Mouse (Mus musculus) heart, embryonic 16.5 days (tissue): ENCODE data around the gene Mpeg1. TPM values are rescaled to one million over a fixed set of nuclear protein-coding genes. Genes with fewer than 3 reads are reported as not detected.

Experiments used
- ATAC-seq: fragments of 200-750 bp; cut with Nextera tagmentation; replicated peaks from 2 replicates; pipeline ENCODE4 v1.8.0; 2017; ENCODE audit warnings: moderate number of reproducible peaks; ENCODE audit not compliant: insufficient read depth, low FRiP score; ENCODE audit errors: extremely low read depth
- H3K27ac ChIP-seq: fragments of 300-500 bp; sonication (generic); 2 replicates; pipeline ENCODE4 v1.5.1; 2014; ENCODE audit warnings: mild to moderate bottlenecking, low read length, control low read depth, moderate library complexity
- H3K27me3 ChIP-seq: fragments of 300-500 bp; sonication (generic); 2 replicates; pipeline ENCODE4 v1.6.1; 2014; ENCODE audit warnings: low read length, mixed read lengths; ENCODE audit not compliant: control insufficient read depth, insufficient read depth
- H3K36me3 ChIP-seq: fragments of 300-500 bp; sonication (generic); 2 replicates; pipeline ENCODE4 v1.6.1; 2014; ENCODE audit not compliant: control insufficient read depth, insufficient read depth
- H3K4me1 ChIP-seq: fragments of 300-500 bp; sonication (generic); 2 replicates; pipeline ENCODE4 v1.6.1; 2014; ENCODE audit warnings: low read length, mixed read lengths; ENCODE audit not compliant: control insufficient read depth, insufficient read depth
- H3K4me2 ChIP-seq: fragments of 300-500 bp; sonication (generic); 2 replicates; pipeline ENCODE4 v1.6.1; 2014; ENCODE audit warnings: low read depth, mild to moderate bottlenecking, control low read depth, low read length
- H3K4me3 ChIP-seq: fragments of 300-500 bp; sonication (generic); 2 replicates; pipeline ENCODE4 v1.5.1; 2014; ENCODE audit warnings: mild to moderate bottlenecking, control low read depth, low read length
- H3K9ac ChIP-seq: fragments of 300-500 bp; sonication (generic); 2 replicates; pipeline ENCODE4 v1.6.1; 2014; ENCODE audit warnings: low read length, control low read depth
- H3K9me3 ChIP-seq: fragments of 300-500 bp; sonication (generic); replicated peaks from 2 replicates; pipeline ENCODE4 v1.6.1; 2016; ENCODE audit warnings: low read length; ENCODE audit not compliant: control insufficient read depth
- WGBS: fragments of 180-500 bp; shearing (Covaris S2); extraction: QIAGEN DNeasy Blood & Tissue Kit; methylation state at CpG from one replicate; pipeline ENCODE4 v1.1.7; 2014; 5-methylcytosine and 5-hydroxymethylcytosine counted together
- polyA plus RNA-seq: library from polyadenylated mRNA; unstranded; fragments of >200 nt; fragmentation: Nextera tagmentation; extraction: Ambion mirVana; gene quantifications from 2 replicates; pipeline ENCODE4 v1.2.1, GENCODE M21; 2015

Mpeg1 gene
- polyA plus RNA-seq, 1 experiment from 2014 or later = 0.41 TPM

DNA sequence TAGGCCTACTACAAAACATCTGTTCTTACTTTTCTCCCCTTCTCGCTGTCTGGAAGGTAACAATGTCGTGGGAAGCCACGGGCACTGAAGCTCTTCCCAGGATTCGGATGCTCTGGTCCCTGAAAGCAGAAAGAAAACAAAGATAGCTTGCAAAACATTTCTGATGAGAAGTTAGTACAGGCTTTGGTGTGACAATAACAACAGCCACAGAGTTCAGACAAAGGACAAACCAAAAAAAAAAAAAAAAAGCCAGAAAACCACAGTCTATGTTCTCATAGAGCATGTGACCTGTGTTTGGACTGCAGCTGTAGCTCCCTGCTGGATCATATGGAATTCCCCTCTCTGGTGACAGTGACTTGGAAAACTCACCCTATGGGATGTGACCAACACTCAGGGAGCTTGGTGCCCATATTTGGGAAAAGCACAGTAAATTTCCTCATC is 12.6 kb downstream of the Mpeg1 start:
- 69% methylated on average over 4 of the region's 4 CpGs for WGBS
- Histone ChIP-seq H3K9me3 (no peaks in the 10 kb centered on the region), H3K4me1 (peaks cover 26% of the 10 kb centered on the region), H3K4me3 (no peak overlapping the region), H3K27me3 (no peaks in the 10 kb centered on the region), H3K4me2 (no peak overlapping the region), H3K36me3 (no peaks in the 10 kb centered on the region), H3K27ac (peak overlapping the region; percentile 39; the same call in 1 of the 2 replicates), H3K9ac (no peak overlapping the region)
- no peak for ATAC-seq

DNA sequence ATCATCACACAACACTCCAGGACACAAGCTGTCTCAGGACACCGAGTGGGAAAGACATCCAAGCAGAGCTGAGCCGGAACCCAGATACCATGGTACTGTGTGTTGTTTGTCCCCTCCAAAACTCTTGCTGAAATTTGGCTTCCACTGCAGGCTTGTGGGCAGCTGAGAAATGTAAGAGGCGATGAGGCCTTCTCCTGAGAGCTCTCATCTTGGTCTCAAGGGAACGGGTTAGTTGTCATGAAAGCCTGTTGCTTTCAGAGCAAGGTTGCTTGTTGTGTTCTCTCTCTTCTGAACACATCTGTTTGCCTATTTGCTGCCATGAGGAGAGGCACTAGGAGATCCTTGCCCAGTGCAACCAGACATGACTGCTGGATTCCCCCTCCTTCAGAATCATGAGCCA is 13.4 kb downstream of the Mpeg1 start:
- WGBS = 81% methylated on average over 4 of the region's 4 CpGs
- Histone ChIP-seq H3K36me3 (no peaks in the 10 kb centered on the region), H3K27ac (no peak overlapping the region), H3K9me3 (no peaks in the 10 kb centered on the region), H3K4me1 (peaks cover 26% of the 10 kb centered on the region), H3K4me2 (no peak overlapping the region), H3K4me3 (no peak overlapping the region), H3K27me3 (no peaks in the 10 kb centered on the region), H3K9ac (no peak overlapping the region)
- no peak for ATAC-seq

DNA sequence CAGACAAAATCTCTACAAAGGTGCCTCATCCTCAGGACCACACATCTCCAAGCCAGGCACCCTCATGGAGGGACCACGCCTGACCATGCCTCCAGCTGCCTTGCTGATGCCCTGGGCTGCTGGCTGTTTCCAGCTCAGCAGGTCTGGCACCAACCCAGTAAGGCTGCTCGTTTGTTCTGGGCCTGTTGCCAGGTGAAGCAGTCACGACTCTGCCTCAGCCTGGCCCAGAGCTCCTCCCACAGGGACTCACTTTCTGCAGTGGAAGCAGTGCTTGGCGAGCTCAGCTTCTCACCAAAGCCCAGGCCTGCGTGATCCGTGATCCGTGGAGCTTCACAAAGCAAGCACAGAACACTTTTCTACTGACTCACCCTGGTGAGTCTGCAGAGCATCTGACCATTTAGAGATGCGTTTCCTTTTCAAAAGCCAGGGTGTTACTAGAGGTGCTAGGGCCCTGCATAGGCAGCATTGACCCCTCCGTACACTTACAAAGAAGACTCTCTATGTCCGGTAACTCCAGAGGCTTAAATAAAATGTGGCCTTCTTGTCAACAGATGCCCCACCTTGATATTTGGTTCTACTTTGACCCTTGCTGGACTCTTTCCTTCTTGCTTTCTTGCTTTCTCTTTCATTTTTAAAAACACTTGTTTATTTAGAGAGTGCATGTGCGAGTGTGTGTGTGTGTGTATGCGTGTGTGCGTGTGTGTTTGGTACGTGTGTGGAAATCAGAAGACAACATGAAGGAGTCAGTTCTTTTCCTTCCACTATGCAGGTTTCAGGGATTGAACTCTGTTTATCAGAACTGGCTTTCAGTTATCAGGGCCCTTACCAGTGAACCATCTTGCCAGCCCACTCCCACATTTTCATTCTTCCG is 15.0 kb downstream of the Mpeg1 start:
- 46% methylated on average over 15 of the region's 15 CpGs for whole genome bisulfite sequencing
- peak; percentile 97 for ATAC-seq
- peak overlapping the region; percentile 21; the same call in 1 of the 2 replicates for H3K4me3 ChIP-seq
- peak overlapping the region; percentile 50 for H3K4me2 ChIP-seq
- no peaks in the 10 kb centered on the region for H3K9me3 ChIP-seq
- H3K4me1 ChIP-seq = peaks cover 26% of the 10 kb centered on the region
- no peaks in the 10 kb centered on the region for H3K36me3 ChIP-seq
- peak overlapping the region; percentile 85 for H3K27ac ChIP-seq
- no peaks in the 10 kb centered on the region for H3K27me3 ChIP-seq
- peak overlapping the region; percentile 65 for H3K9ac ChIP-seq

GRCm38 (mm10) chr19:12476721-12477270 is 16.2 kb downstream of the Mpeg1 start:
- Histone ChIP-seq H3K4me1 (peaks cover 26% of the 10 kb centered on the region), H3K4me2 (no peak overlapping the region), H3K27me3 (no peaks in the 10 kb centered on the region), H3K4me3 (no peak overlapping the region), H3K36me3 (no peaks in the 10 kb centered on the region), H3K9ac (no peak overlapping the region), H3K27ac (peak overlapping the region; percentile 50), H3K9me3 (no peaks in the 10 kb centered on the region)
- ATAC-seq = no peak
- 20% methylated on average over 5 of the region's 5 CpGs for WGBS

- 84% methylated on average over 6 of the region's 6 CpGs for WGBS
- Histone ChIP-seq H3K4me1 (peaks cover 19% of the 10 kb centered on the region), H3K27ac (no peak overlapping the region), H3K9ac (no peak overlapping the region), H3K36me3 (no peaks in the 10 kb centered on the region), H3K4me3 (no peak overlapping the region), H3K4me2 (no peak overlapping the region), H3K9me3 (no peaks in the 10 kb centered on the region), H3K27me3 (no peaks in the 10 kb centered on the region)
- no peak for ATAC-seq
These were observed 17.8 kb downstream of the Mpeg1 start for GRCm38 (mm10) chr19:12478369-12478768.

DNA sequence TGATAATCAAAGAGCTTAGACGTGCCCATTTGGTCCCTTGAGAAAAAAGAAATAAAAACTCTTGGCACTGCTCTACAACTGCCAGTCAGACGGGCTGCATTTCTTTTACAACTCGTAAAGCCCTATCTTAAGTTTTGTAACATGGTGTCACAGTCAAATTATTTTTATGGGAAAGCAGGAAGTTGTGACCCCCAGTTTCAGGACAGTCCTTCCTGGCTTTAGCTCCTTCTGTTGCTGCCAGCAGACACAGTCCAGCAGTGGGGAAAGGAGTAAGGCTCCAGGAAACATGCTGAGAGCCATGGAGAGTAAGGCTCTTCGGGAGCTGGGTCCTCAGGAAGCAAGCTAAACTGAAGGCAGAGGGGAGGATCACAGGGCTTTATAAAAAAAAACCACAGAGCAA is 23.2 kb downstream of the Mpeg1 start:
- 0 out of 2 replicates have a peak overlapping the region, but pooled peaks have one; percentile 1 for H3K27ac ChIP-seq

DNA sequence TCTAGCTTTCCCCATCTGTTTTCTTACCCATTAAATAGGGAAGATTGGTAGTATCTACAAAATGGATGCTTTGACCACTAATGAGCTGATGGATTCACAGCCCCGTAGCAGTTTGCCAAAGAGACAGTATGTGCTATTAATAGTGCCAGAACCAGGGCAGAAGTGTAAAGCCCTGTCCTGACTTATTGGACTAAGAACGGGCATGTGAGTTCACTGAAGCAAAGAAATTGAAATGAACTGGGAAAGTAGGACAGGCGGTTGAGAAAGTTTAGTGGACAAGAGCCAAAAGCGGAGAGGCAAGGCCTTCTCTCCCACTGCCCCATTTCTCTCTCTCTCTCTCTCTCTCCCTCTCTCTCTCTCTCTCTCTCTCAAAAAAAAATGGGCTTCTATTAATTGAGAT is 23.6 kb downstream of the Mpeg1 start:
- Histone ChIP-seq H3K4me2 (no peak overlapping the region), H3K36me3 (no peaks in the 10 kb centered on the region), H3K9me3 (no peaks in the 10 kb centered on the region), H3K4me3 (no peak overlapping the region), H3K27me3 (no peaks in the 10 kb centered on the region), H3K27ac (0 out of 2 replicates have a peak overlapping the region, but pooled peaks have one; percentile 8), H3K9ac (no peak overlapping the region), H3K4me1 (peaks cover 18% of the 10 kb centered on the region)
- 56% methylated on average over 4 of the region's 4 CpGs for WGBS
- ATAC-seq = no peak

More for the DNA sequence above, 23.2 kb downstream of the Mpeg1 start:
- no peak overlapping the region for H3K4me2 ChIP-seq
- no peaks in the 10 kb centered on the region for H3K27me3 ChIP-seq
- no peak overlapping the region for H3K9ac ChIP-seq
- no peak overlapping the region for H3K4me3 ChIP-seq
- H3K9me3 ChIP-seq = no peaks in the 10 kb centered on the region
- 44% methylated on average over 4 of the region's 4 CpGs for WGBS
- ATAC-seq = no peak
- peaks cover 18% of the 10 kb centered on the region for H3K4me1 ChIP-seq
- H3K36me3 ChIP-seq = no peaks in the 10 kb centered on the region

- H3K27ac ChIP-seq = no peak overlapping the region
- ATAC-seq = no peak
- H3K4me2 ChIP-seq = no peak overlapping the region
- H3K36me3 ChIP-seq = no peaks in the 10 kb centered on the region
- H3K9me3 ChIP-seq = no peaks in the 10 kb centered on the region
- 49% methylated on average over 13 of the region's 13 CpGs for WGBS
- H3K4me1 ChIP-seq = peaks cover 18% of the 10 kb centered on the region
- no peak overlapping the region for H3K9ac ChIP-seq
- H3K4me3 ChIP-seq = no peak overlapping the region
- no peaks in the 10 kb centered on the region for H3K27me3 ChIP-seq
These were observed 24.6 kb downstream of the Mpeg1 start for GRCm38 (mm10) chr19:12485223-12485622.

DNA sequence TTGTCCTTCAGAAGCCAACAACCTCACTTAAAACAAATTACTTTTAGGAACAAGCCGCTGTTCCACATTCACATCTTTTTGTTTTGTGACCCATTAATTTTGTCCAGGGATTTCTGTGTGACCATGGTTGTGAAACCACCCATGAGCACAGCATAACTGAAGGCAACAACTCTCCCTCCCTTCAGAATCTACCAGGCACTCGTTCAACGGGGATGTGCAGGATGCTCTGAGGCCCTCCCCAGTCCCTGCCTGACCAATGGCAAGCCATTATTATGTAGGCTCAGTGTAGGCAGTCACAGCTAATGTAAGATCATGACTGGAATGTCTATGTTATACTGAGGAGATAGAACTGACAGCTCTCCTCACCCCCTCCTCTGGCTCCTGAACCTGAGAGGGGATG is 25.1 kb downstream of the Mpeg1 start:
- no peaks in the 10 kb centered on the region for H3K9me3 ChIP-seq
- WGBS = 59% methylated on average over 3 of the region's 3 CpGs

More for the DNA sequence above, 25.1 kb downstream of the Mpeg1 start:
- Histone ChIP-seq H3K9ac (no peak overlapping the region), H3K36me3 (no peaks in the 10 kb centered on the region), H3K4me2 (no peak overlapping the region), H3K27me3 (no peaks in the 10 kb centered on the region), H3K27ac (no peak overlapping the region), H3K4me1 (peaks cover 18% of the 10 kb centered on the region), H3K4me3 (no peak overlapping the region)
- ATAC-seq = no peak
